Mouse (Mus musculus): ENCODE data around the gene S100a3. TPM values are rescaled to one million over a fixed set of nuclear protein-coding genes. Genes with fewer than 3 reads are reported as not detected.
A peak's percentile ranks its signal among the peaks of the same experiment; 100 is the strongest.

S100a3 gene
- polyA plus RNA-seq, 1 experiment from 2014 or later, result not detected

DNA sequence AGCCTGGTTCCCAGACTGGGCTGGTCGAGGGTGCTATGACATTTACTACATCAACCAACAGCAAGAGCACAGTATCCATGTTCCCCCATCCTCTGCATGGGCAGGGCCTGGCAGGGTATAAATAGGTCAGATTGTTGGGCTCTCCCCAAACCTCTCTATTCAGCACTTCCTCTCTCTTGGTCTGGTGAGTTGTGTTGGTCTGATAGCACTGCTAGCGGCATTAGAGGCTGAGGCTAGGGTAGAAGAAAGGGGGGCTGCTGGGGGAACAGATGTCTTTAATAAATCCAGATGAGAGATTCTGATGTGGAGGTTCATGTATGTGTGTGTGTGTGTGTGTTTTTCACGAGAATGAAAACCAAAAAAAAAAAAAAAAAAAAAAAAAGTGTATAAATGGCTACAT lies 43.2 kb downstream of the S100a3 start, which contains the start of gene S100a4:
S100a4 (plus strand) TSS at position 149 of the 400 bp plus-strand sequence.
- H3K9me3 ChIP-seq (ENCODE audit: control insufficient read depth, low read length), result no peaks in the 10 kb centered on the region
- no peak within 1 kb of the TSS for H3K27ac ChIP-seq (ENCODE audit: low read depth, low read length)
- no peaks in the 10 kb centered on the region for H3K27me3 ChIP-seq (ENCODE audit: control insufficient read depth, insufficient read depth, low read length)
- H3K9ac ChIP-seq (ENCODE audit: low read length), result no peak within 1 kb of the TSS
- H3K4me2 ChIP-seq, result no peak within 1 kb of the TSS
- WGBS, result 67% methylated on average over 3 of the region's 3 CpGs
- ATAC-seq (ENCODE audit: low FRiP score) (no peak), DNase-seq (ENCODE audit: low spot score, missing footprints) (peak; percentile 61)
- no peak within 1 kb of the TSS for H3K4me3 ChIP-seq (ENCODE audit: low read depth, low read length)
- H3K4me1 ChIP-seq (ENCODE audit: control insufficient read depth, insufficient read depth, low read length), result no peaks in the 10 kb centered on the region
- no peaks in the 10 kb centered on the region for H3K36me3 ChIP-seq (ENCODE audit: control insufficient read depth, insufficient read depth, low read length)

DNA sequence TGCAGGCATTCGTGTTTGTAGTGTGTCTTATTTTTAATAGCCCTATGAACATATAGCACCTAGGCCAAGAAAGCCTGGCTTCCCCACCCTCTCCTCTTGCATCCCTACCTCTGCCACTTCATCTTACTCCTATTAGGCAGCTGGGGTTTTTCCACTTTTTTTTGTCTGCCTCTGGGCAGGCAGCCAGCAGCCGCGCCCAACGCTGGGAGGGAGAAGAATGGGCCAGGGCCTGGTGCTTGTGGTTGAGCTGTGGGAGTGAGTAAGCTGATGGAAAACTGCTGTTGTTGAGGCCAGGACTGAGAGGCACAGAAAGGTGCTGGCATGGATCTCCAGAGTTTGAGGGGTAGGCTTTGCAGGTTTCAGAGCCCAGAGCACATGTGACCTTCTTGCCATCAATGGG lies 44.0 kb downstream of the S100a3 start:
- Histone ChIP-seq H3K36me3 (ENCODE audit: control insufficient read depth, insufficient read depth, low read length) (no peaks in the 10 kb centered on the region), H3K4me3 (ENCODE audit: low read depth, low read length) (no peak overlapping the region), H3K27me3 (ENCODE audit: control insufficient read depth, insufficient read depth, low read length) (no peaks in the 10 kb centered on the region), H3K9ac (ENCODE audit: low read length) (no peak overlapping the region), H3K4me1 (ENCODE audit: control insufficient read depth, insufficient read depth, low read length) (no peaks in the 10 kb centered on the region), H3K27ac (ENCODE audit: low read depth, low read length) (no peak overlapping the region), H3K9me3 (ENCODE audit: control insufficient read depth, low read length) (no peaks in the 10 kb centered on the region), H3K4me2 (no peak overlapping the region)
- 90% methylated on average over 4 of the region's 4 CpGs for WGBS
- ATAC-seq (ENCODE audit: low FRiP score) (no peak), DNase-seq (ENCODE audit: low spot score, missing footprints) (peak; percentile 73)

DNA sequence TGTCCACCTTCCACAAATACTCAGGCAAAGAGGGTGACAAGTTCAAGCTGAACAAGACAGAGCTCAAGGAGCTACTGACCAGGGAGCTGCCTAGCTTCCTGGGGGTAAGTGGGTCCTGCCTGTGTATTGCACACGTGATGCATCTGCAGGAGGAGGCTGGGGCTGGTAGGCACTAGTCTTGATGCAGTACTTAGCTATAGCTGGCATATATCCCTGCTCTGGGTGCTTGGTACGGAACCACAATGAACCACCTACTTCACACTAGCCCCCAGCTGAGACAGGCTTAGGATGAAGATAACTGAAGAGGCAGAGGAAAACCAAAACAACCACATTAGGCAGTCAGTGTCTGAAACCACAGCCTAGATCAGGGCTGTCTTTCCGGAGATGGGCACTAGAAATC lies 44.7 kb downstream of the S100a3 start:
- H3K36me3 ChIP-seq (ENCODE audit: control insufficient read depth, insufficient read depth, low read length), result no peaks in the 10 kb centered on the region
- H3K27me3 ChIP-seq (ENCODE audit: control insufficient read depth, insufficient read depth, low read length), result no peaks in the 10 kb centered on the region
- no peaks in the 10 kb centered on the region for H3K4me1 ChIP-seq (ENCODE audit: control insufficient read depth, insufficient read depth, low read length)
- 81% methylated on average over 3 of the region's 3 CpGs for WGBS
- no peak overlapping the region for H3K27ac ChIP-seq (ENCODE audit: low read depth, low read length)
- no peak overlapping the region for H3K9ac ChIP-seq (ENCODE audit: low read length)
- no peak overlapping the region for H3K4me3 ChIP-seq (ENCODE audit: low read depth, low read length)
- ATAC-seq (ENCODE audit: low FRiP score), result no peak
- H3K4me2 ChIP-seq, result no peak overlapping the region
- no peaks in the 10 kb centered on the region for H3K9me3 ChIP-seq (ENCODE audit: control insufficient read depth, low read length)
- no peak for DNase-seq (ENCODE audit: low spot score, missing footprints)

DNA sequence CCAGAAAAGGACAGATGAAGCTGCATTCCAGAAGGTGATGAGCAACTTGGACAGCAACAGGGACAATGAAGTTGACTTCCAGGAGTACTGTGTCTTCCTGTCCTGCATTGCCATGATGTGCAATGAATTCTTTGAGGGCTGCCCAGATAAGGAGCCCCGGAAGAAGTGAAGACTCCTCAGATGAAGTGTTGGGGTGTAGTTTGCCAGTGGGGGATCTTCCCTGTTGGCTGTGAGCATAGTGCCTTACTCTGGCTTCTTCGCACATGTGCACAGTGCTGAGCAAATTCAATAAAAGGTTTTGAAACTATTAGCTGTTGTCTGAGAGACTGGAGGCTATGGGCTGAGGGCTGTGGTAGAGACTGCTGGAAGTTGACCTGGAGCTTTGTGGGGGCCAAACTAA lies 45.4 kb downstream of the S100a3 start:
- ATAC-seq (ENCODE audit: low FRiP score) (no peak), DNase-seq (ENCODE audit: low spot score, missing footprints) (peak; percentile 69)
- Histone ChIP-seq H3K9me3 (ENCODE audit: control insufficient read depth, low read length) (no peaks in the 10 kb centered on the region), H3K4me3 (ENCODE audit: low read depth, low read length) (no peak overlapping the region), H3K27me3 (ENCODE audit: control insufficient read depth, insufficient read depth, low read length) (no peaks in the 10 kb centered on the region), H3K4me1 (ENCODE audit: control insufficient read depth, insufficient read depth, low read length) (no peaks in the 10 kb centered on the region), H3K27ac (ENCODE audit: low read depth, low read length) (no peak overlapping the region), H3K9ac (ENCODE audit: low read length) (no peak overlapping the region), H3K4me2 (no peak overlapping the region), H3K36me3 (ENCODE audit: control insufficient read depth, insufficient read depth, low read length) (no peaks in the 10 kb centered on the region)
- WGBS, result 75% methylated on average over 2 of the region's 2 CpGs

DNA sequence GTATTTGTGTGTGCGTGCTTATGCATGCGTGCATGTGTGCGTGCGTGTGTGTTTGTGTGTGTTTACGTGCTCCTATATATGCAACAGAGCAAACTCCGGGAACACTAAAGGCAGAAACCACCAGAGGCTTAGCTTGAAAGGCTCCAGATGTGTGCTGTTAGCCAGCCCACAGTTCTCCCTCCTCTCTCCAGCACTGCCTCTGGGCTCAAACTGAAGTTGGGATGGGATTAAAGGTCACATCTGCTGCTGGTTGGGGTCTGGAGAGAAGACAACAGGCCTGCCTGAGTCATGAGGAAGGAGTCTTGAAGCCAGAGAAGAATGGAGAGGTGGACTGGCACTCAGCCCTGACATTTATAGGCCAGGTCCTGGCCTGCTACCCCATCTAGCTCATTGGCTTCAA lies 45.8 kb downstream of the S100a3 start:
- Histone ChIP-seq H3K9ac (ENCODE audit: low read length) (no peak overlapping the region), H3K4me3 (ENCODE audit: low read depth, low read length) (no peak overlapping the region), H3K9me3 (ENCODE audit: control insufficient read depth, low read length) (no peaks in the 10 kb centered on the region), H3K4me2 (no peak overlapping the region), H3K27me3 (ENCODE audit: control insufficient read depth, insufficient read depth, low read length) (no peaks in the 10 kb centered on the region), H3K27ac (ENCODE audit: low read depth, low read length) (no peak overlapping the region), H3K4me1 (ENCODE audit: control insufficient read depth, insufficient read depth, low read length) (no peaks in the 10 kb centered on the region), H3K36me3 (ENCODE audit: control insufficient read depth, insufficient read depth, low read length) (no peaks in the 10 kb centered on the region)
- WGBS, result 78% methylated on average over 6 of the region's 6 CpGs
- DNase-seq (ENCODE audit: low spot score, missing footprints), result peak; percentile 79
- no peak for ATAC-seq (ENCODE audit: low FRiP score)

DNA sequence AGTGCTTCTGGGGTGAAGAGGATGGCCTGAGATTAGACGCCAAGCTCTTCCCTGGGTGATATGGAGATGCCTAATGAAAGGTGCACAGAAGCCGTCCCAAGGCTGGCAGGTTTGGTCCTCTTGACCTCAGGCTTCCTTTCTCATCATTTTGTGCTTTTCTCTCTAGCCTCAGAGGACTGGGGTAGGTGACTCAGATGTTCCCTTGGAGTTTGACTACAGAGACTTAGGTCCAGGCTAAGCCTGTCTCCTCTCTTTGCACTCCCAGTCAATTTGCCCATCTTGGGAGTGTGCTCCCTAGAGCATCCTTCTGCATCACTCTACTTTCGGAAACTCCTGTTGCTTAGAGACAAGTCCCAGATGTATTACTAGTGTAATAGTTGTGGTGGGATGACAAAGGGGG lies 47.0 kb downstream of the S100a3 start:
- Histone ChIP-seq H3K4me3 (ENCODE audit: low read depth, low read length) (no peak overlapping the region), H3K36me3 (ENCODE audit: control insufficient read depth, insufficient read depth, low read length) (no peaks in the 10 kb centered on the region), H3K4me2 (no peak overlapping the region), H3K4me1 (ENCODE audit: control insufficient read depth, insufficient read depth, low read length) (no peaks in the 10 kb centered on the region), H3K27ac (ENCODE audit: low read depth, low read length) (no peak overlapping the region), H3K9me3 (ENCODE audit: control insufficient read depth, low read length) (no peaks in the 10 kb centered on the region), H3K27me3 (ENCODE audit: control insufficient read depth, insufficient read depth, low read length) (no peaks in the 10 kb centered on the region), H3K9ac (ENCODE audit: low read length) (no peak overlapping the region)
- 80% methylated on average over 3 of the region's 3 CpGs for WGBS
- DNase-seq (ENCODE audit: low spot score, missing footprints) (no peak), ATAC-seq (ENCODE audit: low FRiP score) (no peak)

DNA sequence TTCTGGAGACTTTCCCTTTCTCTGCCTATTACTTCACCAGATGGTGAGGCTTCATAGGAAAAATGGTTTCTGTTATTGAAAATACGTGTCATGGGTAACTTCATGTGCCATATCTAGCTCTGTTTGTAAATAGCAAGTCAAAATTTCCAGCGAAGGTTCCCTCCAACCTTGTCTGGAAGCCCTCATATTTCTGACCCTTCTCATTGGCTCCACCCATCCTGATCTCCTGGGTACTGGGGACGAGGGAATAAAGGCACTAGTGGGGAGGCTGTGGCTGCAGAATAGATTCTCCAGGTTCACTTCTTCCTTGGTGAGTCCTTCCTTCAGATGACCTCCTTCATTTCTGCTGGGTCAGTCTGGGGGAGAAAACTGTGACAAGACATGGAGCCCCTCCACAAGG lies 47.8 kb downstream of the S100a3 start, which contains the start of gene S100a5:
S100a5 (plus strand) TSS at position 301 of the 400 bp plus-strand sequence.
- Histone ChIP-seq H3K4me2 (no peak within 1 kb of the TSS), H3K9me3 (ENCODE audit: control insufficient read depth, low read length) (no peaks in the 10 kb centered on the region), H3K27ac (ENCODE audit: low read depth, low read length) (no peak within 1 kb of the TSS), H3K9ac (ENCODE audit: low read length) (no peak within 1 kb of the TSS), H3K27me3 (ENCODE audit: control insufficient read depth, insufficient read depth, low read length) (0 out of 2 replicates have a peak, but pooled peaks cover 1% of the 10 kb centered on the region), H3K4me1 (ENCODE audit: control insufficient read depth, insufficient read depth, low read length) (peaks cover 3% of the 10 kb centered on the region; the same call in 1 of the 2 replicates), H3K36me3 (ENCODE audit: control insufficient read depth, insufficient read depth, low read length) (no peaks in the 10 kb centered on the region), H3K4me3 (ENCODE audit: low read depth, low read length) (no peak within 1 kb of the TSS)
- peak; percentile 21 for DNase-seq (ENCODE audit: low spot score, missing footprints)
- no peak for ATAC-seq (ENCODE audit: low FRiP score)
- WGBS, result 53% methylated on average over 3 of the region's 3 CpGs

DNA sequence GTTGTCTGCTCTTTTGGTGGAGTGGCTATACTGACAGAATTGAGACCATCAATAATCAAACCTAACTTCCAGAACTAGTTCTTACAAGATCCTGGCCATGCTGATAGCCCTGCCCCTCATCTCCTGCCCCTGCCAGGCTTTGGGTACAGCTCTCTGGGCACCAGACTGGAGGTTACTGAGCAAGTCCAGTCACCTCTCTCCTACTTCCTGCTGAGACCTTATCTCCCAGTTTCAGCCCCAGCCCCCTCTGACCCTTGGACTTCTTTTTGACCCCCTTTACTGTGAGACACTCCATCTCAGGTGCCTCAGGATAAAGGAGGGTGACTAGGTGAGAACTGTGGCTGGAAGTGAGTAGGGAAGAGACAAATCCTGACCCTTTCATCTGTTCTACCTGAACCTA lies 48.7 kb downstream of the S100a3 start:
- H3K36me3 ChIP-seq (ENCODE audit: control insufficient read depth, insufficient read depth, low read length), result no peaks in the 10 kb centered on the region
- no peak overlapping the region for H3K9ac ChIP-seq (ENCODE audit: low read length)
- H3K27ac ChIP-seq (ENCODE audit: low read depth, low read length), result no peak overlapping the region
- H3K27me3 ChIP-seq (ENCODE audit: control insufficient read depth, insufficient read depth, low read length), result 0 out of 2 replicates have a peak, but pooled peaks cover 2% of the 10 kb centered on the region
- ATAC-seq (ENCODE audit: low FRiP score) (no peak), DNase-seq (ENCODE audit: low spot score, missing footprints) (peak; percentile 8)
- no peak overlapping the region for H3K4me3 ChIP-seq (ENCODE audit: low read depth, low read length)
- H3K4me1 ChIP-seq (ENCODE audit: control insufficient read depth, insufficient read depth, low read length), result peaks cover 4% of the 10 kb centered on the region; the same call in 1 of the 2 replicates
- H3K4me2 ChIP-seq, result no peak overlapping the region
- no peaks in the 10 kb centered on the region for H3K9me3 ChIP-seq (ENCODE audit: control insufficient read depth, low read length)

DNA sequence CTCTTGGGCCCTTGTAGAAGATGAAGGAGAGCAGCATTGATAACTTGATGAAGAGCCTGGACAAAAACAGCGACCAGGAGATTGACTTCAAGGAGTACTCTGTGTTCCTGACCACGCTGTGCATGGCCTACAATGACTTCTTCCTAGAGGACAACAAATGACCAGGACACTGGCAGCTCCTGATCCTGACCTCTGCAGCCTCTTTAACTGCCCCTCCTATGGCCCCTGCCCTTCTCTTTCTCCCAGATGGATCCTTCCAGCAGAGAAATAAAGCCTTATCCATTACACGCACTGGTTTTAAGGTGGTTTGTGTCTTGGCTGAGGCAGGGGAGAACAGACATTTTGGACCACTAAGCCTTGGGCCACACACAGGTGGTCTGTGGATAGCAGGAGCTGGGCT lies 51.1 kb downstream of the S100a3 start:
- H3K9ac ChIP-seq (ENCODE audit: low read length), result no peak overlapping the region

More for the DNA sequence above, 51.1 kb downstream of the S100a3 start:
- DNase-seq (ENCODE audit: low spot score, missing footprints), result peak; percentile 56
- Histone ChIP-seq H3K4me1 (ENCODE audit: control insufficient read depth, insufficient read depth, low read length) (peaks cover 4% of the 10 kb centered on the region; the same call in 1 of the 2 replicates), H3K4me3 (ENCODE audit: low read depth, low read length) (no peak overlapping the region), H3K27me3 (ENCODE audit: control insufficient read depth, insufficient read depth, low read length) (0 out of 2 replicates have a peak, but pooled peaks cover 2% of the 10 kb centered on the region), H3K4me2 (no peak overlapping the region), H3K36me3 (ENCODE audit: control insufficient read depth, insufficient read depth, low read length) (no peaks in the 10 kb centered on the region), H3K9me3 (ENCODE audit: control insufficient read depth, low read length) (no peaks in the 10 kb centered on the region), H3K27ac (ENCODE audit: low read depth, low read length) (no peak overlapping the region)
- 88% methylated on average over 3 of the region's 3 CpGs for whole genome bisulfite sequencing
- ATAC-seq (ENCODE audit: low FRiP score), result no peak

Data from midbrain, embryonic 11.5 days (tissue).